Mouse (Mus musculus) forebrain, embryonic 11.5 days (tissue): Measurements from ENCODE around the gene Tas2r117. TPM values are rescaled to one million over a fixed set of nuclear protein-coding genes. Genes with fewer than 3 reads are reported as not detected.

Experiments
- ATAC-seq: fragments of 200-750 bp; cut with Nextera tagmentation; replicated peaks from 2 replicates; pipeline ENCODE4 v1.8.0; 2017; ENCODE audit warnings: moderate TSS enrichment; ENCODE audit not compliant: low FRiP score
- DNase-seq: peaks from one replicate; pipeline ENCODE4 v3.0.0-alpha.2; 2017; ENCODE audit warnings: low spot score
- H3K27ac ChIP-seq: fragments of 300-500 bp; sonication (generic); 2 replicates; pipeline ENCODE4 v1.5.1; 2014; ENCODE audit warnings: low read depth, low read length
- H3K27me3 ChIP-seq: fragments of 300-500 bp; sonication (generic); 2 replicates; pipeline ENCODE4 v1.6.1; 2014; ENCODE audit warnings: mild to moderate bottlenecking, low read length, mixed read lengths; ENCODE audit not compliant: control insufficient read depth, insufficient read depth
- H3K36me3 ChIP-seq: fragments of 300-500 bp; sonication (generic); 2 replicates; pipeline ENCODE4 v1.6.1; 2014; ENCODE audit warnings: mild to moderate bottlenecking, low read length, moderate library complexity, mixed read lengths; ENCODE audit not compliant: control insufficient read depth, insufficient read depth
- H3K4me1 ChIP-seq: fragments of 300-500 bp; sonication (generic); replicated peaks from 2 replicates; pipeline ENCODE4 v1.6.1; 2014; ENCODE audit warnings: low read length, mixed read lengths; ENCODE audit not compliant: control insufficient read depth, insufficient read depth
- H3K4me2 ChIP-seq: fragments of 300-500 bp; sonication (generic); 2 replicates; pipeline ENCODE4 v1.6.1; 2014; ENCODE audit warnings: low read depth, mild to moderate bottlenecking, low read length, moderate library complexity, mixed read lengths; ENCODE audit not compliant: severe bottlenecking
- H3K4me3 ChIP-seq: fragments of 300-500 bp; sonication (generic); 2 replicates; pipeline ENCODE4 v1.5.1; 2014; ENCODE audit warnings: low read depth, low read length
- H3K9ac ChIP-seq: fragments of 300-500 bp; sonication (generic); 2 replicates; pipeline ENCODE4 v1.6.1; 2014; ENCODE audit warnings: low read length
- H3K9me3 ChIP-seq: fragments of 300-500 bp; sonication (generic); 2 replicates; pipeline ENCODE4 v1.6.1; 2016; ENCODE audit warnings: low read length, mixed read lengths; ENCODE audit not compliant: control insufficient read depth
- WGBS: fragments of 180-500 bp; shearing (Covaris S2); extraction: QIAGEN DNeasy Blood & Tissue Kit; methylation state at CpG from one replicate; pipeline ENCODE4 v1.1.7; 2014; 5-methylcytosine and 5-hydroxymethylcytosine counted together
- polyA plus RNA-seq: library from polyadenylated mRNA; unstranded; fragments of >200 nt; fragmentation: Nextera tagmentation; extraction: Ambion mirVana; gene quantifications from 2 replicates; pipeline ENCODE4 v1.2.1, GENCODE M21; 2014

Tas2r117 gene
- not detected in 2 replicates for polyA plus RNA-seq

DNA sequence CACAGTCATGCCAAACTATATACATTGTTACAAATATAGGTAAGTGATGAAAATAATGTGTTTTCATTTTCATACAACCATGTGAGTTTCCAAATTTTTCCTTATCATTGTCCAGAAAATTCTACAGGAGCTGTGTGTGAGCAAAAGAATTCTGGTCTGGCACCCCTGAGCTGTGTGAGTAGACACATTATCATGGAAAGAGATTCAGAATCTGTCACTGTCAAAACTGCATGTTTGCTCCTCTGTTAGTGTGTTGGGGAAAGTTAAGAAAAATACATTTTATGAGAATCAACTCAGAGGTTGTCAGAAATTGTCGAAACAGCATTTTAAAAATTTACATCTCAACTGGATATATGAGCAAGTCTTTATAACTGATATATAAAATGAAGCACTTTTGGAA lies at the start of gene Tas2r117:
TSS of gene Tas2r117 (plus strand) at position 301 of the 400 bp plus-strand sequence.
- Histone ChIP-seq H3K27ac (no peak within 1 kb of the TSS), H3K9ac (no peak within 1 kb of the TSS), H3K4me3 (no peak within 1 kb of the TSS), H3K27me3 (no peaks in the 10 kb centered on the region), H3K4me1 (no peaks in the 10 kb centered on the region), H3K9me3 (no peaks in the 10 kb centered on the region), H3K36me3 (no peaks in the 10 kb centered on the region), H3K4me2 (no peak within 1 kb of the TSS)
- DNase-seq = no peak
- 87% methylated on average over 1 of the region's 1 CpGs for WGBS
- ATAC-seq = no peak

DNA sequence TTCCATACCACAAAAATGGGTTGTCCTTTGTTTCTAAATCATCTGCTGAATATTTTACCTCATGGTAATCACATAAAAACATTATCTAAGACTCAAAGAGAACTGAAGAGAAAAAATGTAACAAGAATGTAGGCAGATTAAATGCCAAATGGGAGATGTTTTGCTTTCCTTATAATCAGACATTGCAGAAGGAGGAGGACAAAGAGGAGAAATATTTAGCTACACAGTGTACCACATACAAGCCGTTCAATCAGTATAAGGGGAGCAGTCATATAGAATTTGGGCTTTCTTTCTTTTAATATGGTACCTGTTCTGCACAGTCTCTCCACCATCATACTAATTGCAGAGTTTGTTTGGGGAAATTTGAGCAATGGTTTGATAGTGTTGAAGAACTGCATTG lies 48.2 kb upstream of the Tas2r117 start, which contains the start of gene Tas2r124:
TSS of gene Tas2r124 (plus strand) at position 301 of the 400 bp plus-strand sequence.
- ATAC-seq (no peak), DNase-seq (no peak)
- 89% methylated on average over 1 of the region's 1 CpGs for WGBS
- Histone ChIP-seq H3K27me3 (no peaks in the 10 kb centered on the region), H3K4me3 (no peak within 1 kb of the TSS), H3K9me3 (no peaks in the 10 kb centered on the region), H3K4me2 (no peak within 1 kb of the TSS), H3K36me3 (no peaks in the 10 kb centered on the region), H3K4me1 (no peaks in the 10 kb centered on the region), H3K9ac (no peak within 1 kb of the TSS), H3K27ac (no peak within 1 kb of the TSS)

GRCm38 (mm10) chr6:132761831-132762230 lies 40.8 kb upstream of the Tas2r117 start, which contains the start of gene Tas2r102:
Tas2r102 (plus strand) TSS chr6:132762131.
- ATAC-seq (no peak), DNase-seq (no peak)
- Histone ChIP-seq H3K36me3 (no peaks in the 10 kb centered on the region), H3K9ac (no peak within 1 kb of the TSS), H3K4me2 (no peak within 1 kb of the TSS), H3K27me3 (no peaks in the 10 kb centered on the region), H3K4me1 (no peaks in the 10 kb centered on the region), H3K27ac (no peak within 1 kb of the TSS), H3K9me3 (no peaks in the 10 kb centered on the region), H3K4me3 (no peak within 1 kb of the TSS)
- 95% methylated on average over 2 of the region's 2 CpGs for WGBS

DNA sequence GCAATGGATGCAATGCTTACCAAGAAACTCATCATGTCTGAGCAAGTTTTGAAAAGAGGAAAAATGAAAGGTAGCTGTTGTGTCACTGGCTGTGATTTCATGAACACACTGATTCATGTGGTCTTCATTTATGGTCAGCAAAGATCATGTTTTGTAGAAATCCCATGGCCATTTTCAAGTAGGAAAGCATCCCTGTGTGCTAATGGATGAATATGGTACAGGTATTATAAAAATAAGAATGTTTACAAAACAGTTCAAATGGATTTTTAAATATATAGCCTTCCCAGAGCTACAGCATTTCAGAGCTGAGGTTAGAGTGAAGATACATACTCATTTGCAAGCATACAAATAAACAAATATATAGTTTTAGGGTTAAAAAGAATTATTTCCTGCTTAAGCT lies 24.6 kb upstream of the Tas2r117 start, which contains the start of gene Tas2r136:
TSS of gene Tas2r136 (minus strand) at position 101 of the 400 bp plus-strand sequence.
- no peak within 1 kb of the TSS for H3K4me3 ChIP-seq
- no peaks in the 10 kb centered on the region for H3K4me1 ChIP-seq
- no peak within 1 kb of the TSS for H3K27ac ChIP-seq
- DNase-seq (no peak), ATAC-seq (no peak)
- H3K9me3 ChIP-seq = no peaks in the 10 kb centered on the region
- H3K9ac ChIP-seq = no peak within 1 kb of the TSS
- H3K27me3 ChIP-seq = no peaks in the 10 kb centered on the region
- H3K4me2 ChIP-seq = no peak within 1 kb of the TSS
- no peaks in the 10 kb centered on the region for H3K36me3 ChIP-seq

DNA sequence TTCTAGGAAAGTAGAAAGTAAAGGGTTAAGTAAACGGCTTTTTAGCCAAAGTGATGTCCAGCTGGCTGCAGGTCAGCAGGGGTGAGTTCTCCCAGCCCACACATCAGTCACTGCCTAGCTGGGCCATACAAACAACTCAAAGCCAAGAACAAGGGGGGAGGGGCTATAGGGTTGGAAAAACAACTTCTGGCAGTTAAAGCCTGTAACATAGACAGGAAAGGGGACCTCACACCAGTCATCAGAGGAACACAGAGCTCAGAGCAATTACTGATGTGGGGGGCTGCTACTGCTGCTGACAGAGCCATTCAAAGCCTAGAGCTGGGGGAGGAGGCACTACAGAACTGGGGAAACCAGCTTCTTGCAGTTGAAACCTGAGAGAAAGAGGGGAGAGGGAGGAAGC lies 7.2 kb upstream of the Tas2r117 start:
- Histone ChIP-seq H3K27me3 (no peaks in the 10 kb centered on the region), H3K4me3 (no peak overlapping the region), H3K9ac (no peak overlapping the region), H3K27ac (no peak overlapping the region), H3K9me3 (peaks cover 4% of the 10 kb centered on the region; the same call in 1 of the 2 replicates), H3K36me3 (no peaks in the 10 kb centered on the region), H3K4me2 (no peak overlapping the region), H3K4me1 (no peaks in the 10 kb centered on the region)
- ATAC-seq (no peak), DNase-seq (no peak)
- WGBS = 34% methylated on average over 1 of the region's 1 CpGs

GRCm38 (mm10) chr6:132846842-132847241 lies 44.2 kb downstream of the Tas2r117 start, which contains the start of gene Tas2r123:
Tas2r123 (plus strand) TSS chr6:132847142.
- H3K36me3 ChIP-seq = no peaks in the 10 kb centered on the region
- no peaks in the 10 kb centered on the region for H3K9me3 ChIP-seq
- DNase-seq (no peak), ATAC-seq (no peak)
- no peaks in the 10 kb centered on the region for H3K27me3 ChIP-seq
- H3K4me3 ChIP-seq = no peak within 1 kb of the TSS
- H3K9ac ChIP-seq = no peak within 1 kb of the TSS
- no peak within 1 kb of the TSS for H3K4me2 ChIP-seq
- no peak within 1 kb of the TSS for H3K27ac ChIP-seq
- no peaks in the 10 kb centered on the region for H3K4me1 ChIP-seq
- 94% methylated on average over 1 of the region's 1 CpGs for whole genome bisulfite sequencing

Other genes with a start within 250 kb of the Tas2r117 start
- gene Prh1, start 233.0 kb upstream of the Tas2r117 start, polyA plus RNA-seq = not detected in 2 replicates
- not detected in 2 replicates for gene Prp2, start 206.9 kb upstream of the Tas2r117 start, polyA plus RNA-seq
- not detected in 2 replicates for gene A630073D07Rik, start 151.3 kb upstream of the Tas2r117 start, polyA plus RNA-seq
- not detected in 2 replicates for gene Tas2r120, start 145.9 kb upstream of the Tas2r117 start, polyA plus RNA-seq
- gene Tas2r121, start 101.8 kb upstream of the Tas2r117 start, polyA plus RNA-seq = not detected in 2 replicates
- not detected in 2 replicates for gene Tas2r122, start 90.9 kb upstream of the Tas2r117 start, polyA plus RNA-seq
- gene Tas2r115, start 64.8 kb upstream of the Tas2r117 start, polyA plus RNA-seq = not detected in 2 replicates
- not detected in 2 replicates for gene Tas2r124, start 48.1 kb upstream of the Tas2r117 start, polyA plus RNA-seq
- not detected in 2 replicates for gene Tas2r102, start 40.7 kb upstream of the Tas2r117 start, polyA plus RNA-seq
- not detected in 2 replicates for gene Tas2r136, start 24.7 kb upstream of the Tas2r117 start, polyA plus RNA-seq
- not detected in 2 replicates for gene Tas2r123, start 44.3 kb downstream of the Tas2r117 start, polyA plus RNA-seq
- gene Tas2r116, start 52.6 kb downstream of the Tas2r117 start, polyA plus RNA-seq = not detected in 2 replicates
- gene Tas2r110, start 65.2 kb downstream of the Tas2r117 start, polyA plus RNA-seq = not detected in 2 replicates
- gene Tas2r113, start 90.2 kb downstream of the Tas2r117 start, polyA plus RNA-seq = not detected in 2 replicates
- gene Tas2r125, start 106.8 kb downstream of the Tas2r117 start, polyA plus RNA-seq = not detected in 2 replicates
- gene Tas2r129, start 148.3 kb downstream of the Tas2r117 start, polyA plus RNA-seq = not detected in 2 replicates
- gene Tas2r131, start 155.1 kb downstream of the Tas2r117 start, polyA plus RNA-seq = not detected in 2 replicates
- not detected in 2 replicates for gene Tas2r109, start 178.1 kb downstream of the Tas2r117 start, polyA plus RNA-seq
- not detected in 2 replicates for gene Tas2r103, start 234.3 kb downstream of the Tas2r117 start, polyA plus RNA-seq